Mouse (Mus musculus) cerebellum, postnatal 25 days (tissue): ENCODE data around the gene Arid4a.
"Not testable (repeated sequence)": the region's sequence is repeated elsewhere in the genome, so short reads cannot be mapped to it uniquely, and the experiment has no call there.

ENCODE experiments used
- DNase-seq, 2 experiments: peaks; one replicate each; pipeline ENCODE4 v3.0.0; 2021; ENCODE audit warnings: mixed read lengths in 2 of 2

The Arid4a gene

GRCm38 (mm10) chr12:71055537-71055936 lies 39.7 kb downstream of the Arid4a start:
- DNase-seq: no peak

- DNase-seq: no peak
Observed at GRCm38 (mm10) chr12:71059741-71060140, 44.0 kb downstream of the Arid4a start.

GRCm38 (mm10) chr12:71069846-71070245 lies 54.1 kb downstream of the Arid4a start:
- no peak for DNase-seq

DNA sequence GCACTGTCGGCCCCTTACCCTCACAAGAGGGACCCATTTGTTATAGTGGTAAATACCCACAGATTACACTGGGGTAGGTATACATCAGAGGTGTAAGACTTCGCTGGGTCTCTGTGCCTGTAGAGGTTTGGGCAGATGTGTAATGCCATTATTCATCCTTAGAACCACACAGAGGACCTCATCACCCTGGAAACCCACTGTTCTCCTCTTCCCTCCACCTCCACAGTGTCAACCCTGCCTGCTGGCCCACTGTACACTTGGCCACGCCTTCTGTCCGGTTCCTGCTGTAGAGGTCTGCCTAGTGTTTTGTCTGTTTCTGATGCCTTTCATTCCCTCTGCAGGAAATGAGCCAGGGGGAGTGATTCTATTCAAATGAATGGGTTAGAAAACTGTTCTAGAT lies 56.3 kb downstream of the Arid4a start:
- DNase-seq: no peak

DNA sequence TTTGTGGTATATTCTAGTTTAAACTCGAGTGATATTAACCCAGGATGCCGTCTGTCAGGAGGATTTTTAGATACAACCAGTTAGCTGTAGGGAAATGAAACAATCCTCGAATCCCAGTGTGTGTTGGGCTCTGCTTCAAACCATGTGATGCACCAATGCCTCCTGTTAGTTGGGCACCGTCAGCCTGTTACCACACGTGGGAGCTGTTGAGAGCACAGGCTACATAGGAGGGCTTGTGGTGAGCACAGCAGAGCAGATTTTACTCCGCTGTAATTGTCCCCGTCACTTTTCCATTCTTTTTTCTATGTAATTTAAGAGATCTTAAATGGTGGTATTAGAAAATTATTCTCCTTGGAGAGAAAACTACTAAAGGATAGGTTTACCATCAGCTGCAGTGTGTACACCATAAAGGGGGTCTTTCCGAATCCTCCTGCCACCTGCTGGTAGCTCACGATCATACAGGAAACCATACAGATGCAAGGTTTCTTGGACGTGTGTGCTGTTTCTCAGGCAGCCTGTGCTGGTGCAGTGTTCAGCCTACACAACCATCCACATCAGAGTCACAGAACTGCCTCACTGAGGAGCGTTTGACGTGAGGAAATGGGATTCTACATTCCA lies 57.4 kb downstream of the Arid4a start:
- DNase-seq: peak; percentile 39 to 64

GRCm38 (mm10) chr12:71086331-71086730 lies 70.5 kb downstream of the Arid4a start:
- DNase-seq: no peak

DNA sequence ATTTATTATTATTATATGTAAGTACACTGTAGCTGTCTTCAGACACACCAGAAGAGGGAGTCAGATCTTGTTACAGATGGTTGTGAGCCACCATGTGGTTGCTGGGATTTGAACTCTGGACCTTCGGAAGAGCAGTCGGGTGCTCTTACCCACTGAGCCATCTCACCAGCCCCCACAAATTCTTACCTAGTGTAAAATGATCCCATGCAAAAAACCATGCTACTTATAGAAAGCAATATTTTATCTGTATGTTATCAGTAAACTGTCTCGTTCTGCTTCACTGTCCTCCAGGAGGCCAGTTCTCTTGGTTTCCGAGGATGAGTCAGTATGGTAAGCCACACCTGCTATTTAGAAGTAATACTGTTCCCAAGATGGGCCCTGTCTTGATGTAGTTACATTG lies 88.5 kb downstream of the Arid4a start:
- DNase-seq: not testable (repeated sequence)

DNA sequence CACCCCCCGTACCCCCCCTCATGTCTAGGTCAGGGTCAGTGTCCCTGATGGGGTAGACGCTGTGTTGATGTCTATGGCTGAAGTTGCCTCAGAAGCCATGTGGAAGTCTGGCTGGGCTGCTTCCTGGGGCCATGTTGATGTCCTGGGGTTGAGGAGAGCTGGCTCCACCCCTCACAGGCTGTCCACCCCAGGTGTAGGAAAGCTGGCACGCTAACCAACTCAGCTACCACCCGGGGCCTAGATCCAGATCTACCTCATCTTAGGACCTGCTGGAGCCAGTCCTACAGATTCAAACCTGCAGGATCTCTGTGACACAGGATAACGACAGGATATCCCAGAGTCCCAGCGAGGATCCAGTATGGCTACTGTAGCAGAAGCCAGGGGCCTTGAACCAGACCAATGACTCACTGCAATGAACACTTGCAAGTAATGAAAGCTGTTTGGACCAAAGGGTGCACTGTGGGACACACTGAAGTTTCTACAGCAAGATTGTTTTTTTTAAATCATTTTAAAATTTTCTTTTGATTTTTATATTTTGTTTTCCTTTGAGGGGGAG lies 91.5 kb downstream of the Arid4a start:
- DNase-seq: peak in 1 of 2 experiments; percentile 19

DNA sequence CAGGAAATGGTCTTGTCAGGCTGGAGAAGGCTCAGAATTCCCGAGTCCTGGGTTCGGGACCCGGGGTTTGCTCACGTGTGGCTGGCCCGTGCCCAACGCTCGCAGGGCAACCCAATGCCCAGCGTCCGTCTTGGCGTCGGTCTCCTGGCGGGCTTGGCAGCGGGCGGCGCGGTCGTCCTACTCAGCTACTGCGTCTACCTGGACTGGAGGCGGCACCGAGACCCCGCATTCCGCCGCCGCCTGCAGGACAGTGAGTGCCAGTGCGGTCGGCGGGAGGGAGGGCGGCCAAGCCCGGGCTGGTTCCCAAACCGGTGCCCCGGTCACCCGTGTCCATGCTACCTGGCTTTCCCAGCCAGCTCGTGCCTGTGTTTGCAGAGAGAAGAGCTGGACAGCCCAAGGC lies 95.5 kb downstream of the Arid4a start, which contains the start of gene Tomm20l:
Gene Tomm20l (plus strand): TSS at position 98 of the 400 bp plus-strand sequence.
- DNase-seq: peak; percentile 66 to 80

- no peak for DNase-seq
Observed at GRCm38 (mm10) chr12:71113074-71113473, 97.3 kb downstream of the Arid4a start.

GRCm38 (mm10) chr12:71113675-71114288 lies 98.0 kb downstream of the Arid4a start:
- peak; percentile 34 to 69 for DNase-seq

- DNase-seq: peak; percentile 30 to 39
Observed at GRCm38 (mm10) chr12:71116411-71116810, 100.6 kb downstream of the Arid4a start.

- DNase-seq: peak; percentile 50 to 51
Observed at GRCm38 (mm10) chr12:71122731-71123130, 106.9 kb downstream of the Arid4a start.

- DNase-seq: peak; percentile 93 to 95
Observed at GRCm38 (mm10) chr12:71123286-71123685, 107.5 kb downstream of the Arid4a start.

GRCm38 (mm10) chr12:71135581-71135980 lies 119.8 kb downstream of the Arid4a start:
- DNase-seq: no peak

DNA sequence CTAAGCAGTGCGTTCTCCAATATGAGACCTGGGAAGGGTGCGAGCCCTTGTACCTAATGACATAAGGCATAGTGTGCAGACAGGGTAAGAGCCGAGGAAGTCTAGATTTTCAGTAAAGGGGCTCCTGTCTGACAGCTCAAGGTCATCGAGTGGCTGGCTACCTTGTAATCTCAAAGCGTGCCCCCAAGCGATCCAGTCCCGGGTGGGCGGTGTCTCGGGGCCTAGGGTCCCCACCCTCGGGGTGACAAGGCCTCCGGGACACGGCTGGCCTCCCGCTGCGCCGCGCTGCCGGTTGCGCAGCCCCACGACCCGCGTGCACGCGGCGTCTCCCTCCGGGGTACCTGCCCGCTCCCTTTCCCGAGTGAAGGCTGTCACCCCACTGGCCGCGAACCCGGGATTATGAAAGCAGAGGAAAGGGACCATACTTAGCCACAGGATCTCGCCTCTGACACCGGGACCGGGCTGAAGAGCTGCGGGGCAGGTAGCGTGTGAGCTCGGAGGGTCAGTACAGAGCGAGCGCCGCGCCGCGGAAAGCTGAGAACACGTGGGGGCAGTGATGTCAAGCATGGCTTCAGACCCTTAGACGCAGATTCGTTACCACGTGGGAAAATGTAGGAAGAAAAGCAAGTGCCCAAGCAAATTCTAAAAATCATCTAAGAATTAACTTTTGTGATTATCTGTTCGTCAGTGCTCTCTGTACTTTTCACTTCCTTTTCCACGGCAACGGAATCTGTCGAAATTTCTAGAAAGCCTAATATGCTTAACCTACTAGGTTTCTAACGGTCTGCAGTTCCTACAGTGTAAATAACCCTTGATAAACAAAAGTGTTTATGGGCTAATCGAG lies 120.6 kb downstream of the Arid4a start, which contains the start of the genes Timm9 and 2700049A03Rik:
Gene Timm9 (minus strand): TSS at position 555 of the 844 bp plus-strand sequence.
Gene 2700049A03Rik (plus strand): TSS at position 719 of the 844 bp plus-strand sequence.
- peak; percentile 86 to 87 for DNase-seq

- peak; percentile 82 to 89 for DNase-seq
Observed at GRCm38 (mm10) chr12:71136974-71137491, 121.2 kb downstream of the Arid4a start.

- no peak for DNase-seq
Observed at GRCm38 (mm10) chr12:71137686-71138085, 121.9 kb downstream of the Arid4a start.

GRCm38 (mm10) chr12:71139258-71139828 lies 123.6 kb downstream of the Arid4a start:
- DNase-seq: peak in 1 of 2 experiments; percentile 17

DNA sequence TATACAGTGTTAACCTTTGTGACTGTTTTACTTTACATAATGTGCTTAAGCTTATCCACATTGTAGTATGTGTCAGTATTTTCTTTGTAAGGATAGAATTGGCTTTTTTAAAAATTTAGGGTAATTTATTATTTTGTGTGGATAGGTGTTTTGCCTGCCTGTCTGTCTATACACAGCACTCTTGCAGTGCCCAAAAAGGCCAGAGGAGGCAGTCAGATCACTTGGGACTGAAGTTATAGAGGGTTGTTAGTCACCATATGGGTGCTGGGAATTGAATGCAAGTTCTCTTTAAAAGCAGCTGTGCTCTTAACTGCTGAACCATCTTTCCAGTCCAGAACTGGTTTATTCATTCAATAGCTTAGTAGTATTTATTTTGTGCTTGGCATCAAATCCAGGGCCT lies 125.4 kb downstream of the Arid4a start:
- no peak for DNase-seq

GRCm38 (mm10) chr12:71147641-71148040 lies 131.9 kb downstream of the Arid4a start:
- peak; percentile 61 to 75 for DNase-seq
